Mouse (Mus musculus) myocyte (in vitro differentiated cells): Measurements from ENCODE around the gene Cacng3.

Source experiments
- E2F4 ChIP-seq: IDR thresholded peaks from one replicate; pipeline ENCODE4 v1.6.1; 2011; ENCODE audit warnings: mild to moderate bottlenecking, control low read depth, moderate library complexity; ENCODE audit not compliant: insufficient read depth
- MAX ChIP-seq: IDR thresholded peaks from one replicate; pipeline ENCODE4 v1.6.1; 2011; ENCODE audit warnings: low read depth, mild to moderate bottlenecking, control low read depth
- POLR2A ChIP-seq: IDR thresholded peaks from one replicate; pipeline ENCODE4 v1.6.1; 2011; ENCODE audit warnings: low read depth, mild to moderate bottlenecking, control low read depth, moderate library complexity; ENCODE audit not compliant: insufficient read length
- POLR2AphosphoS2 ChIP-seq: IDR thresholded peaks from one replicate; pipeline ENCODE4 v1.6.1; 2011; ENCODE audit warnings: low read depth, control low read depth; ENCODE audit not compliant: insufficient read length
- SRF ChIP-seq: IDR thresholded peaks from one replicate; pipeline ENCODE4 v1.6.1; 2011; ENCODE audit warnings: low read depth; ENCODE audit not compliant: control insufficient read depth, insufficient read length
- TCF12 ChIP-seq: IDR thresholded peaks from one replicate; pipeline ENCODE4 v1.6.1; 2011; ENCODE audit warnings: mild to moderate bottlenecking, control low read depth; ENCODE audit not compliant: poor library complexity, insufficient read depth, severe bottlenecking
- USF1 ChIP-seq: IDR thresholded peaks from one replicate; pipeline ENCODE4 v1.6.1; 2011; ENCODE audit warnings: low read depth, mild to moderate bottlenecking, control low read depth, moderate library complexity

DNA sequence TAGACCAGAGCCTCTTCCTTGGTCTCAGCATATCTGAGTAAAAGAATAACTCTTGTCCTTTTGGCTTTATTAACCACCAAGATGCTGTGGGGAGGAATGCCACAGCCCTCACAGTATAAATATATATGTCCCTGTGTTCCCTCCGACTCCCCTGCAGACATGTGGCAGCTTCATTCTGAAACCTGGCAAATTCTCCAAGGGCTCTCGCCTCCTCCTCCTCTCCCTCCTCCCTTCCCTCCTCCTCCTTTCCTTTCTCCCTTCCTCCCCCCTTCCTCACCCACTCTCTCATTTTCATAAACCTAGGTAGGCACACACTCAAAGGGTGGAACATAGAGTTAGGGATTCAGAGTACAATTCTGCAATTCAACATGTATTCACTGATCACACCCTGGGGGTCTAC, 56.1 kb downstream of the Cacng3 start:
- TF ChIP-seq POLR2A (no peak), USF1 (no peak), MAX (no peak), TCF12 (no peak), SRF (no peak), POLR2AphosphoS2 (no peak), E2F4 (no peak)
